8 mouse cellular contexts compared by ENCODE assay signal in genomic region chr10:80131316-80131951, GRCm38 (mm10). TPM values are rescaled to one million over a fixed set of nuclear protein-coding genes. Genes with fewer than 3 reads are reported as not detected.
A peak's percentile ranks its signal among the peaks of the same experiment; 100 is the strongest.
DNase-seq lines count a peak whose midpoint lies in the region; ATAC-seq and TF ChIP-seq lines count a peak whose summit lies in the region.

No protein-coding gene starts in this region.

- H3K79me2 ChIP-seq in myocyte (ENCODE audit: control insufficient read depth, insufficient read depth) = peaks cover 7% of the 10 kb centered on the region

- no peaks in the 10 kb centered on the region for H3K9me3 ChIP-seq in intestine, embryonic 14.5 days (ENCODE audit: control insufficient read depth, low read length)
- no peaks in the 10 kb centered on the region for H3K9me3 ChIP-seq in intestine, postnatal 0 days (ENCODE audit: control insufficient read depth)
- no peaks in the 10 kb centered on the region for H3K9me3 ChIP-seq in embryonic facial prominence, embryonic 11.5 days (replicated peaks; ENCODE audit: control insufficient read depth, low read length)
- H3K9me3 ChIP-seq in intestine, embryonic 16.5 days (ENCODE audit: control insufficient read depth, low read length) = no peaks in the 10 kb centered on the region

- peak; percentile 57 for TF ChIP-seq POLR2A in myocyte (IDR thresholded peaks at IDR 0.05; ENCODE audit: insufficient read length, low read depth)

- H3K27me3 ChIP-seq in intestine, embryonic 14.5 days (replicated peaks; ENCODE audit: control insufficient read depth, insufficient read depth, low read length) = peaks cover 10% of the 10 kb centered on the region
- 0 out of 2 replicates have a peak, but pooled peaks cover 3% of the 10 kb centered on the region for H3K27me3 ChIP-seq in intestine, postnatal 0 days (replicated peaks; ENCODE audit: control insufficient read depth, insufficient read depth, low read length)
- H3K27me3 ChIP-seq in embryonic facial prominence, embryonic 11.5 days (ENCODE audit: control insufficient read depth, insufficient read depth, low read length) = peaks cover 3% of the 10 kb centered on the region
- H3K27me3 ChIP-seq in intestine, embryonic 16.5 days (replicated peaks; ENCODE audit: control insufficient read depth, insufficient read depth, low read length) = 0 out of 2 replicates have a peak, but pooled peaks cover 3% of the 10 kb centered on the region
- H3K27me3 ChIP-seq in myocyte (ENCODE audit: control insufficient read depth, insufficient read depth, insufficient read length) = no peaks in the 10 kb centered on the region

- no peak overlapping the region for H3ac ChIP-seq in myocyte (ENCODE audit: control insufficient read depth, insufficient read length)

- H3K36me3 ChIP-seq in intestine, embryonic 14.5 days (ENCODE audit: control insufficient read depth, insufficient read depth, low read length) = peaks cover 80% of the 10 kb centered on the region
- peaks cover 60% of the 10 kb centered on the region for H3K36me3 ChIP-seq in intestine, postnatal 0 days (ENCODE audit: control insufficient read depth, insufficient read depth)
- peaks cover 13% of the 10 kb centered on the region for H3K36me3 ChIP-seq in embryonic facial prominence, embryonic 11.5 days (replicated peaks; ENCODE audit: control insufficient read depth, insufficient read depth, low read depth, low read length)
- H3K36me3 ChIP-seq in intestine, embryonic 16.5 days (ENCODE audit: control insufficient read depth, insufficient read depth, low read length) = peaks cover 20% of the 10 kb centered on the region; the same call in 1 of the 2 replicates
- peaks cover 6% of the 10 kb centered on the region for H3K36me3 ChIP-seq in myocyte (ENCODE audit: control insufficient read depth, insufficient read depth)

- no peak for TF ChIP-seq CTCF in intestine, postnatal 0 days (IDR thresholded peaks at IDR 0.05; ENCODE audit: low read depth)

- H3K4me1 ChIP-seq in intestine, embryonic 14.5 days (replicated peaks; ENCODE audit: control insufficient read depth, insufficient read depth, low read length) = peaks cover 14% of the 10 kb centered on the region; the same call in 1 of the 2 replicates
- H3K4me1 ChIP-seq in intestine, postnatal 0 days (replicated peaks; ENCODE audit: control insufficient read depth, insufficient read depth, low read length) = peaks cover 5% of the 10 kb centered on the region; the same call in 1 of the 2 replicates
- peaks cover 11% of the 10 kb centered on the region; the same call in 1 of the 2 replicates for H3K4me1 ChIP-seq in embryonic facial prominence, embryonic 11.5 days (ENCODE audit: control insufficient read depth, insufficient read depth, low read length)
- H3K4me1 ChIP-seq in intestine, embryonic 16.5 days (ENCODE audit: control insufficient read depth, insufficient read depth, low read length) = peaks cover 19% of the 10 kb centered on the region

- H3K9ac ChIP-seq in intestine, embryonic 14.5 days (ENCODE audit: low read length) = no peak overlapping the region; the same call in 1 of the 2 replicates
- no peak overlapping the region for H3K9ac ChIP-seq in intestine, postnatal 0 days (ENCODE audit: low read depth, low read length)
- peak overlapping the region; percentile 18; the same call in 1 of the 2 replicates for H3K9ac ChIP-seq in embryonic facial prominence, embryonic 11.5 days (replicated peaks; ENCODE audit: low read length)
- H3K9ac ChIP-seq in intestine, embryonic 16.5 days (ENCODE audit: low read depth, low read length) = no peak overlapping the region; the same call in 1 of the 2 replicates

- peak; percentile 74 for DNase-seq in intestine, embryonic 14.5 days (ENCODE audit: low spot score)
- DNase-seq in R1 (ENCODE audit: low read depth, low spot score) = peak; percentile 85
- DNase-seq in embryonic facial prominence, embryonic 11.5 days (ENCODE audit: low spot score) = peak; percentile 66
- DNase-seq in spleen, postnatal 10 days (ENCODE audit: low spot score in 2 of 2) = no peak

- H3K27ac ChIP-seq in intestine, embryonic 14.5 days (ENCODE audit: low read depth) = no peak overlapping the region
- H3K27ac ChIP-seq in intestine, postnatal 0 days (ENCODE audit: low read depth, low read length) = no peak overlapping the region
- no peak overlapping the region for H3K27ac ChIP-seq in embryonic facial prominence, embryonic 11.5 days (replicated peaks; ENCODE audit: low read depth, low read length)
- no peak overlapping the region for H3K27ac ChIP-seq in intestine, embryonic 16.5 days (ENCODE audit: low read length)

- H3K4me3 ChIP-seq in intestine, embryonic 14.5 days (ENCODE audit: low read depth, low read length) = no peak overlapping the region
- no peak overlapping the region for H3K4me3 ChIP-seq in intestine, postnatal 0 days (ENCODE audit: low read depth, low read length)
- peak overlapping the region; percentile 17; the same call in 1 of the 2 replicates for H3K4me3 ChIP-seq in embryonic facial prominence, embryonic 11.5 days (ENCODE audit: low read depth, low read length)
- H3K4me3 ChIP-seq in intestine, embryonic 16.5 days (ENCODE audit: low read length) = no peak overlapping the region
- no peak overlapping the region for H3K4me3 ChIP-seq in myocyte

- no peak; the same call in 1 of the 2 replicates for ATAC-seq in intestine, embryonic 14.5 days (replicated peaks; ENCODE audit: low FRiP score, low TSS enrichment, low read depth)
- no peak for ATAC-seq in intestine, postnatal 0 days
- peak; percentile 58 for ATAC-seq in embryonic facial prominence, embryonic 11.5 days (replicated peaks; ENCODE audit: insufficient number of reproducible peaks, low FRiP score, low TSS enrichment, low read depth)
- ATAC-seq in intestine, embryonic 16.5 days = 0 out of 2 replicates have a peak, but pooled peaks have one; percentile 2
- no peak for ATAC-seq in inflammation-experienced regulatory T-cells, adult 6 months

- WGBS in intestine, embryonic 14.5 days = 18% methylated on average over 55 of the region's 55 CpGs
- 41% methylated on average over 55 of the region's 55 CpGs for WGBS in intestine, postnatal 0 days
- 10% methylated on average over 53 of the region's 55 CpGs for WGBS in embryonic facial prominence, embryonic 11.5 days
- 31% methylated on average over 55 of the region's 55 CpGs for WGBS in intestine, embryonic 16.5 days

- H3K4me2 ChIP-seq in intestine, embryonic 14.5 days (ENCODE audit: low read length) = peak overlapping the region; percentile 31
- H3K4me2 ChIP-seq in intestine, postnatal 0 days (replicated peaks; ENCODE audit: low read depth) = no peak overlapping the region; the same call in 1 of the 2 replicates
- peak overlapping the region; percentile 41 for H3K4me2 ChIP-seq in embryonic facial prominence, embryonic 11.5 days (ENCODE audit: low read depth, low read length)
- peak overlapping the region; percentile 18 for H3K4me2 ChIP-seq in intestine, embryonic 16.5 days (ENCODE audit: low read depth, low read length)
- no peak overlapping the region for H3K4me2 ChIP-seq in myocyte (ENCODE audit: low read depth)

TF ChIP-seq in myocyte, 11 proteins besides CTCF, POLR2A, EP300 and RAD21 (continues in another document):
- no peak for TF ChIP-seq MAX (IDR thresholded peaks at IDR 0.05; ENCODE audit: low read depth)

RNA-seq across cellular contexts. Expression of gene Atp5d, which starts 7.0 kb away (rescaled TPM):
- polyA plus RNA-seq in intestine, embryonic 14.5 days (2014; fragmentation: Nextera tagmentation; extraction: Ambion mirVana) = 590 and 627 TPM in 2 replicates
- 1,009 and 1,013 TPM in 2 replicates for polyA plus RNA-seq in intestine, postnatal 0 days (2015; fragmentation: Nextera tagmentation; extraction: Ambion mirVana)
- polyA plus RNA-seq in embryonic facial prominence, embryonic 11.5 days (2014; fragmentation: Nextera tagmentation; extraction: Ambion mirVana) = 360 and 371 TPM in 2 replicates
- 846 and 854 TPM in 2 replicates for polyA plus RNA-seq in intestine, embryonic 16.5 days (2015; fragmentation: Nextera tagmentation; extraction: Ambion mirVana)
- 1,163 TPM for polyA plus RNA-seq in myocyte (2012; fragmentation: generic; extraction: Trizol)
- polyA plus RNA-seq in inflammation-experienced regulatory T-cells, adult 6 months (2017; shearing (Covaris generic)) = 100 to 1,000 TPM; 297 to 357 (median 299) TPM

RNA-seq across cellular contexts. Expression of gene Cbarp, which starts 9.2 kb away (rescaled TPM):
- polyA plus RNA-seq in intestine, embryonic 14.5 days (2014; fragmentation: Nextera tagmentation; extraction: Ambion mirVana) = 7.1 and 8.5 TPM in 2 replicates
- polyA plus RNA-seq in intestine, postnatal 0 days (2015; fragmentation: Nextera tagmentation; extraction: Ambion mirVana) = 2.1 and 2.7 TPM in 2 replicates
- polyA plus RNA-seq in embryonic facial prominence, embryonic 11.5 days (2014; fragmentation: Nextera tagmentation; extraction: Ambion mirVana) = 6.8 and 9.0 TPM in 2 replicates
- polyA plus RNA-seq in intestine, embryonic 16.5 days (2015; fragmentation: Nextera tagmentation; extraction: Ambion mirVana) = 5.1 TPM in 2 replicates
- polyA plus RNA-seq in myocyte (2012; fragmentation: generic; extraction: Trizol) = 10.0 TPM
- polyA plus RNA-seq in inflammation-experienced regulatory T-cells, adult 6 months (2017; shearing (Covaris generic)) = 1 to 10 TPM in 2 of 3 experiments, under 1 TPM in 1; 0.60 to 2.3 (median 1.3) TPM

RNA-seq across cellular contexts. Expression of gene Stk11, which starts 15.8 kb away (rescaled TPM):
- polyA plus RNA-seq in intestine, embryonic 14.5 days (2014; fragmentation: Nextera tagmentation; extraction: Ambion mirVana) = 27.0 and 27.5 TPM in 2 replicates
- 11.7 and 12.4 TPM in 2 replicates for polyA plus RNA-seq in intestine, postnatal 0 days (2015; fragmentation: Nextera tagmentation; extraction: Ambion mirVana)
- polyA plus RNA-seq in embryonic facial prominence, embryonic 11.5 days (2014; fragmentation: Nextera tagmentation; extraction: Ambion mirVana) = 16.6 and 18.5 TPM in 2 replicates
- 13.8 and 15.7 TPM in 2 replicates for polyA plus RNA-seq in intestine, embryonic 16.5 days (2015; fragmentation: Nextera tagmentation; extraction: Ambion mirVana)
- polyA plus RNA-seq in myocyte (2012; fragmentation: generic; extraction: Trizol) = 150 TPM
- polyA plus RNA-seq in inflammation-experienced regulatory T-cells, adult 6 months (2017; shearing (Covaris generic)) = 10 to 100 TPM; 23.5 to 30.3 (median 25.5) TPM

RNA-seq across cellular contexts. Expression of gene Midn, which starts 16.6 kb away (rescaled TPM):
- 25.5 and 28.9 TPM in 2 replicates for polyA plus RNA-seq in intestine, embryonic 14.5 days (2014; fragmentation: Nextera tagmentation; extraction: Ambion mirVana)
- polyA plus RNA-seq in intestine, postnatal 0 days (2015; fragmentation: Nextera tagmentation; extraction: Ambion mirVana) = 18.1 and 19.5 TPM in 2 replicates
- polyA plus RNA-seq in embryonic facial prominence, embryonic 11.5 days (2014; fragmentation: Nextera tagmentation; extraction: Ambion mirVana) = 60.3 and 62.1 TPM in 2 replicates
- 8.8 and 10.3 TPM in 2 replicates for polyA plus RNA-seq in intestine, embryonic 16.5 days (2015; fragmentation: Nextera tagmentation; extraction: Ambion mirVana)
- 131 TPM for polyA plus RNA-seq in myocyte (2012; fragmentation: generic; extraction: Trizol)
- polyA plus RNA-seq in inflammation-experienced regulatory T-cells, adult 6 months (2017; shearing (Covaris generic)) = 1 to 10 TPM; 7.3 to 9.3 (median 7.5) TPM

RNA-seq across cellular contexts. Expression of gene Sbno2, which starts 26.1 kb away (rescaled TPM):
- 14.1 TPM in 2 replicates for polyA plus RNA-seq in intestine, embryonic 14.5 days (2014; fragmentation: Nextera tagmentation; extraction: Ambion mirVana)
- 9.8 and 11.1 TPM in 2 replicates for polyA plus RNA-seq in intestine, postnatal 0 days (2015; fragmentation: Nextera tagmentation; extraction: Ambion mirVana)
- polyA plus RNA-seq in embryonic facial prominence, embryonic 11.5 days (2014; fragmentation: Nextera tagmentation; extraction: Ambion mirVana) = 5.6 and 6.6 TPM in 2 replicates
- 13.4 and 14.3 TPM in 2 replicates for polyA plus RNA-seq in intestine, embryonic 16.5 days (2015; fragmentation: Nextera tagmentation; extraction: Ambion mirVana)
- polyA plus RNA-seq in myocyte (2012; fragmentation: generic; extraction: Trizol) = 44.6 TPM
- polyA plus RNA-seq in inflammation-experienced regulatory T-cells, adult 6 months (2017; shearing (Covaris generic)) = 10 to 100 TPM; 30.4 to 39.1 (median 32.6) TPM

Comparison
In these comparisons a context has a peak if more than half of its experiments do, and no peak if none do; other contexts are left out.
1. ATAC-seq: peak in embryonic facial prominence, embryonic 11.5 days (single experiment) and intestine, embryonic 16.5 days (single experiment); none in intestine, embryonic 14.5 days (single experiment), intestine, postnatal 0 days (single experiment) and inflammation-experienced regulatory T-cells, adult 6 months (single experiment).
2. H3K4me2 ChIP-seq: peak in intestine, embryonic 14.5 days (single experiment), embryonic facial prominence, embryonic 11.5 days (single experiment) and intestine, embryonic 16.5 days (single experiment); none in intestine, postnatal 0 days (single experiment) and myocyte (single experiment).
3. DNase-seq: peak in intestine, embryonic 14.5 days (single experiment), R1 (single experiment) and embryonic facial prominence, embryonic 11.5 days (single experiment); none in spleen, postnatal 10 days (0 of 2).